21 mouse cellular contexts compared by ENCODE assay signal in genomic region chr4:83571033-83571432, GRCm38 (mm10). TPM values are rescaled to one million over a fixed set of nuclear protein-coding genes. Genes with fewer than 3 reads are reported as not detected.
DNase-seq lines count a peak whose midpoint lies in the region; TF ChIP-seq lines count a peak whose summit lies in the region.
"Had no signal": no experiment of that assay in that cellular context is flagged by ENCODE, and none has a peak within 500 bp of the region (broad histone marks: within the 10 kb centered on the region; RNA-seq: fewer than 3 reads in every experiment).

No protein-coding gene starts in this region.

- H3K79me2 ChIP-seq in MEL (ENCODE audit: control insufficient read depth, insufficient read depth, low read length, poor library complexity), result no peaks in the 10 kb centered on the region

- no peak for TF ChIP-seq POLR2A in MEL (IDR thresholded peaks at IDR 0.05; ENCODE audit: control insufficient read depth in 1 of 2, insufficient read depth in 1 of 2, low read depth in 1 of 2, low read length in 2 of 2, poor library complexity in 1 of 2)

- no peaks in the 10 kb centered on the region for H3K27me3 ChIP-seq in MEL (ENCODE audit: control insufficient read depth in 1 of 2, insufficient read depth in 2 of 2, low read length in 2 of 2)
- H3K27me3 ChIP-seq: CH12.LX, Patski had no signal

- H3K27ac ChIP-seq in MEL (ENCODE audit: control insufficient read depth, low read depth, low read length), result peak overlapping the region; percentile 70

- peak overlapping the region; percentile 40 to 45; a peak in 3 of 4 replicates for H3K4me3 ChIP-seq in MEL (ENCODE audit: control insufficient read depth in 1 of 2, insufficient read depth in 1 of 2, low read depth in 2 of 2, low read length in 2 of 2)

- peaks cover 16 to 18% of the 10 kb centered on the region in 2 experiments for H3K4me1 ChIP-seq in MEL (ENCODE audit: control insufficient read depth in 1 of 2, insufficient read depth in 2 of 2, low read length in 2 of 2)

- no peaks in the 10 kb centered on the region for H3K9me3 ChIP-seq in MEL (replicated peaks; ENCODE audit: insufficient read depth, low read length)
- H3K9me3 ChIP-seq: G1E had no signal

- intact Hi-C loops in heart, postnatal 36 days (cut with DNase I), result loop anchor here (2.0 to 10.0 kb wide), 5 partner anchors 38 to 268 kb away; partner anchors contain the start of genes Psip1 and Snapc3

- TF ChIP-seq RAD21 in MEL (IDR thresholded peaks at IDR 0.05; ENCODE audit: low read depth, low read length), result no peak

- peaks cover 0 to 21% of the 10 kb centered on the region in 2 experiments; a peak in 2 of 4 replicates for H3K36me3 ChIP-seq in MEL (ENCODE audit: control insufficient read depth in 1 of 2, insufficient read depth in 2 of 2, low read length in 2 of 2)
- H3K36me3 ChIP-seq: G1E had no signal

- no peak for TF ChIP-seq CTCF in MEL (IDR thresholded peaks at IDR 0.05 in 2 of 3, conservative IDR thresholded peaks at IDR 0.05 in 1 of 3; ENCODE audit: control insufficient read depth in 1 of 3, insufficient read depth in 1 of 3, low read depth in 2 of 3, low read length in 3 of 3, poor library complexity in 1 of 3, severe bottlenecking in 1 of 3)

- peak; percentile 49 to 65 for TF ChIP-seq EP300 in MEL (IDR thresholded peaks at IDR 0.05; ENCODE audit: low read depth in 1 of 2, low read length in 2 of 2)

- DNase-seq in heart, adult 11 months, result peak; percentile 9
- DNase-seq in heart, postnatal 36 days, result no peak
- DNase-seq in MEL (ENCODE audit: low read depth, low spot score) (peak; percentile 70), MEL-GATA-1-ER (ENCODE audit: extremely low read depth, low read depth) (peak; percentile 59), R1 (ENCODE audit: low read depth, low spot score) (peak; percentile 25)
- DNase-seq in lung, adult 18-20 months, result no peak
- no peak for DNase-seq in adrenal gland, postnatal 4 days (ENCODE audit: low spot score in 2 of 2)
- no peak for DNase-seq in layer of hippocampus, adult 9-10 months (ENCODE audit: low spot score)
- DNase-seq: adrenal gland, adult 2 months; adrenal gland, adult 8-10 months; adrenal gland, postnatal 10 days; adrenal gland, postnatal 14 days; adrenal gland, postnatal 25 days; adrenal gland, postnatal 36 days; B cell, adult 2 months; cerebellum, adult 11 months; cerebellum, adult 11-12 months; cerebellum, adult 18-20 months had no signal

- peak overlapping the region; percentile 51 for H3K9ac ChIP-seq in MEL (ENCODE audit: control insufficient read depth, low read depth, low read length, poor library complexity, severe bottlenecking)

TF ChIP-seq in MEL, 35 proteins besides CTCF, POLR2A, EP300 and RAD21:
- TF ChIP-seq NRF1 (IDR thresholded peaks at IDR 0.05; ENCODE audit: insufficient read depth, low read depth, low read length, poor library complexity, severe bottlenecking) (no peak), ZC3H11A (IDR thresholded peaks at IDR 0.05; ENCODE audit: low read depth, low read length) (no peak), MAX (IDR thresholded peaks at IDR 0.05; ENCODE audit: low read length) (no peak), BHLHE40 (IDR thresholded peaks at IDR 0.05; ENCODE audit: borderline replicate concordance, low read depth, low read length) (no peak), MYB (IDR thresholded peaks at IDR 0.05; ENCODE audit: low read depth, low read length) (peak; percentile 29; the same call in 1 of the 2 replicates), GATA1 (IDR thresholded peaks at IDR 0.05; ENCODE audit: low read depth, low read length) (peak; percentile 21; the same call in 1 of the 2 replicates), ELF1 (IDR thresholded peaks at IDR 0.05; ENCODE audit: low read depth, low read length) (peak; percentile 81), GABPA (IDR thresholded peaks at IDR 0.05; ENCODE audit: low read depth, low read length) (no peak), ETS1 (IDR thresholded peaks at IDR 0.05; ENCODE audit: low read depth, low read length) (peak; percentile 45; the same call in 1 of the 2 replicates), NELFE (IDR thresholded peaks at IDR 0.05; ENCODE audit: low read depth, low read length) (peak; percentile 38), TBP (IDR thresholded peaks at IDR 0.05; ENCODE audit: low read depth, low read length) (0 out of 2 replicates have a peak, but pooled peaks have one; percentile 35), ZNF384 (IDR thresholded peaks at IDR 0.05; ENCODE audit: low read depth, low read length) (no peak), MYC (IDR thresholded peaks at IDR 0.05; ENCODE audit: low read depth, low read length) (no peak)

RNA-seq across cellular contexts. Expression of gene Ccdc171, which starts 45.7 kb away (rescaled TPM):
- 1 to 10 TPM in 1 of 2 experiments, under 1 TPM in 1; 1.00 to 1.1 TPM for total RNA-seq in heart, postnatal 36 days (2021)
- total RNA-seq in MEL (2012; rRNA removed), result 1.7 and 1.8 TPM in 2 replicates
- polyA plus RNA-seq in MEL (2012; ENCODE audit: insufficient read depth in 1 of 2, insufficient read length in 2 of 2, low read depth in 1 of 2, low replicate concordance in 2 of 2, missing spikeins in 1 of 2), result 1 to 10 TPM in 1 of 2 experiments, not detected in 1; 1.6 TPM
- 1 to 10 TPM; 3.3 to 3.5 TPM for total RNA-seq in adrenal gland, postnatal 4 days (2021)

Comparison
In these comparisons a context has a peak if more than half of its experiments do, and no peak if none do; other contexts are left out.
1. DNase-seq: peak in heart, adult 11 months (single experiment), MEL (single experiment), MEL-GATA-1-ER (single experiment) and R1 (single experiment); none in heart, postnatal 36 days (0 of 2), lung, adult 18-20 months (0 of 2), adrenal gland, postnatal 4 days (0 of 2) and layer of hippocampus, adult 9-10 months (single experiment).